Mouse (Mus musculus) kidney, embryonic 14.5 days (tissue): ENCODE data around the gene Krba1. TPM values are rescaled to one million over a fixed set of nuclear protein-coding genes. Genes with fewer than 3 reads are reported as not detected.

Experiments used
- ATAC-seq: fragments of 200-750 bp; cut with Nextera tagmentation; 2 replicates; pipeline ENCODE4 v1.8.0; 2017; ENCODE audit warnings: moderate number of reproducible peaks, mild to moderate bottlenecking, moderate TSS enrichment, moderate library complexity; ENCODE audit not compliant: low FRiP score, low TSS enrichment
- H3K27ac ChIP-seq: fragments of 300-500 bp; sonication (generic); 2 replicates; pipeline ENCODE4 v1.5.1; 2014; ENCODE audit warnings: low read depth, mild to moderate bottlenecking, low read length, moderate library complexity, mixed read lengths
- H3K27me3 ChIP-seq: fragments of 300-500 bp; sonication (generic); 2 replicates; pipeline ENCODE4 v1.6.1; 2014; ENCODE audit warnings: mild to moderate bottlenecking, low read length; ENCODE audit not compliant: control insufficient read depth, insufficient read depth
- H3K36me3 ChIP-seq: fragments of 300-500 bp; sonication (generic); 2 replicates; pipeline ENCODE4 v1.6.1; 2014; ENCODE audit warnings: low read length, mixed read lengths; ENCODE audit not compliant: control insufficient read depth, insufficient read depth
- H3K4me1 ChIP-seq: fragments of 300-500 bp; sonication (generic); 2 replicates; pipeline ENCODE4 v1.6.1; 2014; ENCODE audit warnings: low read length, mixed read lengths; ENCODE audit not compliant: control insufficient read depth, insufficient read depth
- H3K4me2 ChIP-seq: fragments of 300-500 bp; sonication (generic); replicated peaks from 2 replicates; pipeline ENCODE4 v1.6.1; 2014; ENCODE audit warnings: low read depth, mild to moderate bottlenecking, low read length
- H3K4me3 ChIP-seq: fragments of 300-500 bp; sonication (generic); 2 replicates; pipeline ENCODE4 v1.5.1; 2014; ENCODE audit warnings: mild to moderate bottlenecking, low read length
- H3K9ac ChIP-seq: fragments of 300-500 bp; sonication (generic); 2 replicates; pipeline ENCODE4 v1.6.1; 2014; ENCODE audit warnings: low read depth, mild to moderate bottlenecking, low read length, moderate library complexity
- H3K9me3 ChIP-seq: fragments of 300-500 bp; sonication (generic); 2 replicates; pipeline ENCODE4 v1.6.1; 2016; ENCODE audit warnings: low read length; ENCODE audit not compliant: control insufficient read depth
- WGBS: fragments of 180-500 bp; shearing (Covaris S2); extraction: QIAGEN DNeasy Blood & Tissue Kit; methylation state at CpG from one replicate; pipeline ENCODE4 v1.1.7; 2014; 5-methylcytosine and 5-hydroxymethylcytosine counted together
- microRNA-seq: library from miRNA; unstranded; fragments of <30 nt; microRNA quantifications from one replicate; pipeline ENCODE4, GENCODE M21; 2016
- polyA plus RNA-seq: library from polyadenylated mRNA; unstranded; fragments of >200 nt; fragmentation: Nextera tagmentation; extraction: Ambion mirVana; gene quantifications from 2 replicates; pipeline ENCODE4 v1.2.1, GENCODE M21; 2014

Krba1 gene
- polyA plus RNA-seq, 1 experiment from 2014 or later = 23.4 TPM

DNA sequence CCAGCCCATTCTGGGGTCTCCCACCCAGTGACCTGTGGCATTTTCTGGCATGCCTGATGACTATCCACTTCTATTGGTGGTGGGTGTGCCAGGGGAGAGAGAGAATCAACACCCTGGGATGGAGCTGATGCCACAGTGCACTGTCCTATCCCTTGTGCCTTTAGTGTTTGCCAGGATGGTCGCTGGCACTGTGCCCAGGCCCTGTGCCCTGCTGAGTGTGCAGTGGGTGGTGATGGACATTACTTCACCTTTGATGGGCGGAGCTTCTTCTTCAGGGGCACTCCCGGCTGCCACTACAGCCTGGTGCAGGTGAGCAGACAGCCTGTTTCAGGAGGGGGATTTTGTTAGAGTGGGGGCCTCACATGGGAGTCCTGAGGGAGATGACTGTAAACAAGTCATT, 57.4 kb downstream of the Krba1 start:
- Histone ChIP-seq H3K27ac (no peak overlapping the region), H3K4me3 (no peak overlapping the region), H3K9me3 (no peaks in the 10 kb centered on the region), H3K36me3 (no peaks in the 10 kb centered on the region), H3K4me2 (no peak overlapping the region), H3K4me1 (no peaks in the 10 kb centered on the region), H3K27me3 (no peaks in the 10 kb centered on the region), H3K9ac (no peak overlapping the region)
- WGBS = 70% methylated on average over 3 of the region's 3 CpGs
- no peak for ATAC-seq

DNA sequence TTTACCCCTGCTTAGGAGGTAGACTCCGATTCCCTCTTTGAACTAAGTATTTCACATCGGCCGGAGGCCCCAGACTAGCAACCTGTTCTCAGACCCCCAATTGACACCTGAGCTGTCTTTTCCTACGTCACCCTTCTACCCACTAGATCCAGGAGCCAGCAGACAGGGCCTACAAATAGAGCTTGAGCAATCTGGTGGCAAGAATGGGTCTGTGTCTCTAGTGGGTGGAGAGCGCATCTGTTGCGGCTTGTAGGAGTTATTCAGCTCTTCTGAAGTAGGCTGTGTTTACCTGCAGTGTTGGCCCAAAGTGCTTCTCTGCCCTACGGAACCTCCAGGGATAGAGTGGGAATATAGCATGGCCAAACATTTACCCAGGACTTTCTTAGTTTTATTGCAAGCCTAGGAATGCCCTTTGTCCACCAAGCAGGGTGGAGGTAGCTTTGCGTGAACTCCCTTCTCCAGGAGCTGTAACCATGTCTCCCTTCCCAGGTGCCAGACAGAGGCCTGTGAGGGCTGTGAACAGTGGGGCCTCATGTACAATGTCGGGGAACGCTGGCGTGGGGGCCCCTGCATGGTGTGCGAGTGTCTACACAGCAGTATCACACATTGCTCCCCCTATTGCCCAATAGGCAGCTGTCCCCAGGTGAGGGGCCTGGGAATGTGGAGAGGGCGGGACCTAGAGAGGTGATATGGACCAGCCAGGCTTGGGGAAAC, 69.7 kb downstream of the Krba1 start:
- H3K9me3 ChIP-seq = no peaks in the 10 kb centered on the region
- no peaks in the 10 kb centered on the region for H3K4me1 ChIP-seq
- 87% methylated on average over 13 of the region's 13 CpGs for WGBS
- H3K4me3 ChIP-seq = no peak overlapping the region
- H3K4me2 ChIP-seq = no peak overlapping the region
- no peaks in the 10 kb centered on the region for H3K36me3 ChIP-seq
- no peak for ATAC-seq
- H3K27ac ChIP-seq = no peak overlapping the region
- H3K9ac ChIP-seq = no peak overlapping the region
- H3K27me3 ChIP-seq = no peaks in the 10 kb centered on the region

DNA sequence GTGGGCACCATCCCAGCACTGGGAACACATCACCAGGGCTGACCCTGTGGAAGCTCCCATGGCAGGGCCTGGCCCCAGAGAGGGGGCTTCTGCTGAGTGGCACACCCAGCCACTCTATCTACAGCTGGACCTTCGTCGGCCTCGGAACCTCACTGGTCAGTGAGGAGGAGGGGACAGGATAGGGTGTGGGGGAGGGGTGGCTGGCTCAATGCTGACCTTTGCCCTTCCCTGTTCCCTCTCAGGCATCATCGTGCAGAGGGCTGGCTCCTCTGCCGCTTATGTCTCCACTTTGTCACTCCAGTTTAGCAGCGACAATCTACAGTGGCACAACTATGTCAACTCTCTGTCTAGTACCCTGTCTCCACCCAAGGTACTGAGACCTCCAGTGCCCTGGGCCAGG, 71.3 kb downstream of the Krba1 start:
- Histone ChIP-seq H3K27ac (no peak overlapping the region), H3K4me1 (no peaks in the 10 kb centered on the region), H3K4me2 (no peak overlapping the region), H3K27me3 (no peaks in the 10 kb centered on the region), H3K4me3 (no peak overlapping the region), H3K9ac (no peak overlapping the region), H3K9me3 (no peaks in the 10 kb centered on the region), H3K36me3 (no peaks in the 10 kb centered on the region)
- 29% methylated on average over 6 of the region's 6 CpGs for WGBS
- no peak for ATAC-seq

DNA sequence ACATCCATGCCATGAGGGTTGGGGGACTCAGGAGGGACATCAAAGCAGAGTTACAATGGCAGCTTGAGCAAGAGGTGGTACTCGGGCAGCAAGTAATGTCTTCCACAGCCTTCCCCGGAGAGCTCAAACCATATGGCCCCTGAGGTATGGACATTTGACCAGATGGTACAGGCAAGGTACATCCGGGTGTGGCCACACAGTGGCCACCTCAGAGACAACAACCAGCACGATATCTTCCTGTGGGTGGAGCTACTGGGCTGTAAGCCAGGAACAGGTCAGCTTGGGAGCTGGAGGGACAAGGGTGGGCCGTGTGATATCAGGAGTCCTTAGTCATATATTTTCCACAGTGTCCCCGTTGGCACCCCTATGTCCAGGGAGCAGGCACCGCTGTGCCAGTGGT, 72.1 kb downstream of the Krba1 start:
- ATAC-seq = no peak
- H3K27ac ChIP-seq = no peak overlapping the region
- WGBS = 66% methylated on average over 7 of the region's 7 CpGs
- H3K9ac ChIP-seq = no peak overlapping the region
- H3K9me3 ChIP-seq = no peaks in the 10 kb centered on the region
- H3K36me3 ChIP-seq = no peaks in the 10 kb centered on the region
- no peaks in the 10 kb centered on the region for H3K27me3 ChIP-seq
- H3K4me1 ChIP-seq = no peaks in the 10 kb centered on the region
- H3K4me3 ChIP-seq = no peak overlapping the region
- H3K4me2 ChIP-seq = no peak overlapping the region

Small RNA genes lying within 50 kb of the gene (microRNA-seq; reads per million reads assigned to microRNA genes)
- not detected for gene Gm24325

Other genes with a start within 250 kb of the Krba1 start
- 27.8 and 31.4 TPM in 2 replicates for gene Zfp467, start 50.2 kb downstream of the Krba1 start, polyA plus RNA-seq
- gene Sspo, start 52.6 kb downstream of the Krba1 start, polyA plus RNA-seq = 0.17 and 0.53 TPM in 2 replicates
- gene Atp6v0e2, start 142.0 kb downstream of the Krba1 start, polyA plus RNA-seq = 19.9 and 20.3 TPM in 2 replicates
- gene Lrrc61, start 159.2 kb downstream of the Krba1 start, polyA plus RNA-seq = 4.4 and 9.7 TPM in 2 replicates
- gene Rarres2, start 177.2 kb downstream of the Krba1 start, polyA plus RNA-seq = 44.2 and 59.0 TPM in 2 replicates
- gene Gm45021, start 194.0 kb downstream of the Krba1 start, polyA plus RNA-seq = not detected in 2 replicates
- 32.6 and 47.0 TPM in 2 replicates for gene Repin1, start 198.3 kb downstream of the Krba1 start, polyA plus RNA-seq
- gene Gm44965, start 198.4 kb downstream of the Krba1 start, polyA plus RNA-seq = 0.77 TPM in 1 of 2 replicates, not detected in the other
- gene Zfp775, start 206.5 kb downstream of the Krba1 start, polyA plus RNA-seq = 5.7 and 6.6 TPM in 2 replicates
- 0.90 and 1.4 TPM in 2 replicates for gene AI854703, start 231.2 kb downstream of the Krba1 start, polyA plus RNA-seq